Mouse (Mus musculus) brain, adult 10 weeks (tissue): Measurements from ENCODE around the gene Ntn4. TPM values are rescaled to one million over a fixed set of nuclear protein-coding genes. Genes with fewer than 3 reads are reported as not detected.

Experiments used
- polyA plus RNA-seq: library from polyadenylated mRNA; stranded (reverse); fragments of 350-450 nt; fragmentation: Illumina TruSeq; extraction: RNeasy Lipid Tissue Mini Kit (QIAGEN cat#74804); gene quantifications from one replicate; pipeline ENCODE4 v1.2.3, GENCODE M21; 2015; ENCODE audit warnings: low read depth, low replicate concordance

The Ntn4 gene
- polyA plus RNA-seq = 6.2 TPM

DNA sequence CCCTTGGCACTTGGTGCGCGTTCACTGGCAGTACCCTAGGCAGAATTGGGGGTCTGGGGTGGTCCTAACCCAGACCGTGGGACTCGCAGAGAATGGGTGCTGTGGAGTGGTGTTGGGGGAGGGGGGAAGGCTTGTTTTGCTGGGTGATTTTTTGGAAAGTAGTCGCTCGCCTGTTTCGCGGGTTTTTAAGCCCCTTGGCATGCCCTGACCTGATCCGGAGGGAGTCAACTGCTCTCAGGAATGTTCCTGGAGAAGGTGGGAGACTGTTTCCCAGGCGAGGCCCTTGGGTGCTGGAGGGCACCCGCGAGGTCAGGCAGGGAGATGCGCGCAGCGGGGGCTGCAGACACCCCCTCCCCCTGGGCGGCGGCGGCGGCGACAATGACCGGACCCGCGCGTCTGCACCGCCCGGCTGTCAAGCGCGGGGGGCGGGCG is at the start of gene Ntn4:
TSS of gene Ntn4 (plus strand) at position 161 of the 432 bp plus-strand sequence.

Other genes starting within 250 kb of the Ntn4 start
- 53.0 TPM for gene Lta4h, start 187.3 kb upstream of the Ntn4 start, polyA plus RNA-seq
- not detected for gene Hal, start 151.9 kb upstream of the Ntn4 start, polyA plus RNA-seq
- gene Amdhd1, start 100.6 kb upstream of the Ntn4 start, polyA plus RNA-seq = 0.30 TPM
- not detected for gene Ccdc38, start 100.0 kb upstream of the Ntn4 start, polyA plus RNA-seq
- 37.7 TPM for gene Snrpf, start 51.0 kb upstream of the Ntn4 start, polyA plus RNA-seq
- not detected for gene Usp44, start 190.9 kb downstream of the Ntn4 start, polyA plus RNA-seq